Mouse (Mus musculus) naive thymus-derived CD4-positive, alpha-beta T cell, adult 2 months (primary cell): ENCODE results near the gene Cttnbp2nl.

Source experiments
- DNase-seq: peaks from one replicate; pipeline ENCODE4 v3.0.0-alpha.2; 2011; ENCODE audit warnings: low read depth

Cttnbp2nl gene

GRCm38 (mm10) chr3:104963331-104964276 is 89.3 kb downstream of the Cttnbp2nl start:
- DNase-seq = peak; percentile 65

GRCm38 (mm10) chr3:104962866-104963265 is 90.1 kb downstream of the Cttnbp2nl start:
- DNase-seq = no peak

DNA sequence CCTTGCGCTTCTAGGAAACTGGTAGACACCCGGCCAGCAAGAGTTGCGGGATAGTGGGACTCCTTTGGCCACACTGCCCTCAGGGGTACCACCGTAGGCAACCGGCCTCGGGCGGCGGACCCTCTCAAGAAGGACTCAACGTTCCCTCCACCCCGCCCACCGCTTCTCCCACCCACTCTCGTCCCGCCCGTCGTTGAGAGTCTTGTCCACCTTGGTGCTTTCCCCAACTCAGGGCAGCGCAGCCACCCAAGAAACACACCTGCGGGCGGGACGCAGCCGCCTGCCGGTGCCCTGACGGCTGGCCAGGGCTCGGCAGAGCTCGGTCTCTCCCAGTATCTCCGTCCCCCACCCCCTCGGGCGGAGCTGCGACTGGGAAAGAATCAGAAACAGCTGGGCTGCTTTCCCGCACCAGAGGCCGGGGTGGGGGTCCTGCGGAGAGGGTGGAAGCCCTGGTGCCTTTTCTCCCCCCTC is 90.8 kb downstream of the Cttnbp2nl start:
- peak; percentile 16 for DNase-seq

DNA sequence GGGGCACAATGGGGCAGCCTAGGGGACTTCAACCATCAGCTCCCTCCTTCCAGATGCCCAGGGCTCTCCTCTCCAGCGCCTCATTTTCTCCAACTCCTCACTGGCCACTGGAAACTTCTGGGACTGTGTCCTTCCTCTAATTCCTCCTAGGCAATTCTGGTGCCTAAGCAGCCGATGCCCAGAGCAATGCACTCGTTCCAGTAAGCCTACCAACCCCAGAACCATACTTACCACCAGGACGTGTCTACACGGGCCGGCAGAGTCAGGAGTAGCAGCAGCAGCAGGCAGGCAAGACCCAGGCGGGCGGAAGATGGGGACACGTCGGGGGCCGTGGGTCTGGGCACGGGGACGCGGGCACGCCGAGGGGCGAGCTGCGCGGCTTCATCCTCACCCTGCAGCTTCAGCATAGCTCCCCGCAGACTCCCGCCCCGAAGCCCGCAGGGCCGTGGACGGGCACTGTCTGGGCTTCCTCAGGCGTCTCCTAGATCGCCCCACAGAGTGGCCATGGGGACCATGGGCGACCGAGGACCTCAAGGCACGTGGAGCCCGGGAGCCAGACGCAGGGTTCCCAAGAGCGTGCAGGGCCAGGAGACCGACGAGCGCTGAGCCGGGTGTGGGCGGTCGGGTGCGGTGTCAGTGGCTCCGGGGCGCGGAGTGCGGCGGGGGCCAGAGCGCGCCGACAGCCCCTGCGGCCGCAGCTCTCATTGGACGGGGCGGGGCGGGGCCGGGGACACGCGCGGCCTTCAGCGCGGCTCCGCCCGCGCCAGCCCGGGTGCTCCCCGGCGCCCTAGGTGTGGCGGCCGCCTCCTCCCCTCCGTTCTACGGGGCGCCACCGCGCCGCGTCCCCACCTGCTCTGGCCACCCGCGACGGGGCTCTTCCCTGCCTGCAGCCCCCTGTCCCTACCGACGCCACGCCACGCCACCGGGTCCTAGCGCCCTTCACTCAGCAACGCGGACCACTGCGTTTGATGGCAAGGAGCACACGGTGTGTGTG is 91.6 kb downstream of the Cttnbp2nl start, which contains the start of gene Wnt2b:
Gene Wnt2b (minus strand): TSS at position 856 of the 994 bp plus-strand sequence.
- DNase-seq = peak; percentile 25

GRCm38 (mm10) chr3:104960026-104961000 is 92.6 kb downstream of the Cttnbp2nl start:
- DNase-seq = no peak

DNA sequence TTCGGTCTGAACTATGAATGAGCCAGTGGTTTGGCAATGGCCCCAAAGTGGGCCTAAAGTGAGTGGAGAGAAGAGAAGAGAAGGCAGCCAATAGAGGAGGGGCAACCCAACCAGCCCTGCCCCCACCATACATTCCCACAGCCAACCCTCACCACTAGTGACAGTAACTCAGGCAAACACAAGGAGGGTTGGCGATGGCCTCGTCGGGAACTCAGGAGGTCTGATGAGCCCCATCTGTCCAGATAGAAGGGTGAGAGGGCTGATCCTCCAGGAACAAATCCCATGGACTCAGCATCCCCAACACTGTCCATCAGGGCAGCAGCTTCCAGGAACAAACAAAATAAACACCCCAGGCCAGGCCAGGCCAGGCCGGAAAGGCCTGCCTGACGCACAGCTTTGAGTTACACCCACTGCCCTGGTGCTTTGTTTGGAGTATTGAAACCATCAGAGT is 96.8 kb downstream of the Cttnbp2nl start:
- no peak for DNase-seq

- DNase-seq = no peak
These were observed 98.4 kb downstream of the Cttnbp2nl start for GRCm38 (mm10) chr3:104954551-104954950.

DNA sequence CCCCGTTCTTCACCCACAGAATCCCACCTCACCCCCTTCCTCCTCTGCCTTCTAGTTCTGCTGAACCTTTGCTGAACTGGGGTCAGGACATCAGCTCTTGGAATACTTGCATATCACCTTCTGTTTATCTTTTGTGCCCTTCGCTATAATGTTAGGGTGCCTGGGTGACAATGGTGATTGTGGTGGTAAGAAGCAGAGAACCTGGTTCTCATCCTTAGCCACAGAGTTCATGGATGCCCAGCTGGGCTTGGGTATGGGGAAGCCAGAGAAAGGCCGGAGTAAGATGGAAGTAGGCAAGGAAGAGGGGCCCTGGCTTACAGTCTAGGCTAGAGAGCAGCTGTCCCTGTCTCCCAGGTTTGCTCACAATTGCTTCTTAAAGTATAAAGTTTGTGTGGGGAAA is 98.8 kb downstream of the Cttnbp2nl start:
- DNase-seq = no peak

DNA sequence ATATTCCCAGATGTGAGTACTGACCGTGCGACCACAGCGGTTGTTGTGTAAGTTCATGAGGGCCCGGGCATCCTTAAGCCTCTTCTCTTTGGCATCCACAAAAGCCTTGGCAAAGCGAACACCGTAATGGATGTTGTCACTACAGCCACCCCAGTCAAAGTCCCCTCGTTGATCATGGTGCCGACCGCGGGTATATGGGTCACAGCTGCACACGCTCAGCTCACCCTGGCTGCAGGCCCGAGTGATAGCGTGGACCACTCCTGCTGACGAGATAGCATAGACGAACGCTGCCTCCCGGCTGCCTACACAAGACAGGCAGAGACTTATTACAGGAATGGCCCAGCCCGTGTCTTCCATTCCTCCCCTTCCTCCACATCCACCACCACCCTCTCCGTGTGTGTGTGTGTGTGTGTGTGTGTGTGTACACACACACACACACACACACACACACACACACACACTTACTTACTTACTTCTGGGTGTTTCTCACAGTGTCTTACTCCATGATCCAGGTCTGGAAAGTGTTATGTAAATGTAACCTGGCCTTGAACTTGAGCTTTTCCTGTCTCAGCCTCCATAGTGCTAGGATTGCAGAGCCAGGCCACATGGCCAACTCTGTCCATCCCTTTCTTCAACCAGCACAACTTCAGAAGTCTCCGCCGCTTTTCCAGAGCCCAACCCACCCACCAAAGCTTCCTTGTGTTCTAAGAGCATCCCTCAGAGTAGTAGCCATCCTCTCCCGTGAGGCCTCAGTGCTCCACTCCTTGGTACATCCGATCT is 99.9 kb downstream of the Cttnbp2nl start:
- DNase-seq = no peak
